Mouse (Mus musculus): Measurements from ENCODE around the gene Ufsp1. TPM values are rescaled to one million over a fixed set of nuclear protein-coding genes. Genes with fewer than 3 reads are reported as not detected.

The Ufsp1 gene
- 7.3 and 10.1 TPM in 2 replicates for polyA plus RNA-seq (2012; rRNA removed)

GRCm38 (mm10) chr5:137293839-137294743 lies at the start of gene Ufsp1:
Gene Ufsp1 (plus strand): TSS chr5:137294629.

GRCm38 (mm10) chr5:137287032-137287952 lies 7.1 kb upstream of the Ufsp1 start, which contains the start of gene Ache:
Gene Ache (plus strand): TSS chr5:137287519.

GRCm38 (mm10) chr5:137307071-137307912 lies 12.9 kb downstream of the Ufsp1 start, which contains the start of gene Srrt:
Gene Srrt (minus strand): TSS chr5:137307674.

GRCm38 (mm10) chr5:137314193-137315083 lies 20.0 kb downstream of the Ufsp1 start, which contains the start of gene Trip6:
Gene Trip6 (minus strand): TSS chr5:137314404.

GRCm38 (mm10) chr5:137333512-137334174 lies 39.2 kb downstream of the Ufsp1 start, which contains the start of gene Slc12a9:
Gene Slc12a9 (minus strand): TSS chr5:137333597.

Other genes with a start within 250 kb of the Ufsp1 start
- gene Ap1s1, start 248.5 kb upstream of the Ufsp1 start, polyA plus RNA-seq (2012; rRNA removed): 106 and 146 TPM in 2 replicates
- gene Serpine1, start 222.4 kb upstream of the Ufsp1 start, polyA plus RNA-seq (2012; rRNA removed): 0.54 and 1.7 TPM in 2 replicates
- gene Trim56, start 178.4 kb upstream of the Ufsp1 start, polyA plus RNA-seq (2012; rRNA removed): 3.0 and 3.7 TPM in 2 replicates
- 0.05 TPM in 1 of 2 replicates, not detected in the other for gene Muc3, start 145.3 kb upstream of the Ufsp1 start, polyA plus RNA-seq (2012; rRNA removed)
- 0.10 and 0.31 TPM in 2 replicates for gene Muc3a, start 82.2 kb upstream of the Ufsp1 start, polyA plus RNA-seq (2012; rRNA removed)
- gene Ache, start 7.1 kb upstream of the Ufsp1 start, polyA plus RNA-seq (2012; rRNA removed): 6.4 and 10.2 TPM in 2 replicates
- gene Srrt, start 13.0 kb downstream of the Ufsp1 start, polyA plus RNA-seq (2012; rRNA removed): 306 and 565 TPM in 2 replicates
- 54.4 and 56.7 TPM in 2 replicates for gene Trip6, start 19.8 kb downstream of the Ufsp1 start, polyA plus RNA-seq (2012; rRNA removed)
- gene Slc12a9, start 39.0 kb downstream of the Ufsp1 start, polyA plus RNA-seq (2012; rRNA removed): 16.4 and 17.4 TPM in 2 replicates
- gene Ephb4, start 55.5 kb downstream of the Ufsp1 start, polyA plus RNA-seq (2012; rRNA removed): 37.9 and 63.6 TPM in 2 replicates
- gene Zan, start 182.4 kb downstream of the Ufsp1 start, polyA plus RNA-seq (2012; rRNA removed): 0.20 and 0.22 TPM in 2 replicates
- gene Pop7, start 207.9 kb downstream of the Ufsp1 start, polyA plus RNA-seq (2012; rRNA removed): 37.8 and 38.1 TPM in 2 replicates
- gene Gigyf1, start 223.9 kb downstream of the Ufsp1 start, polyA plus RNA-seq (2012; rRNA removed): 49.3 and 96.6 TPM in 2 replicates
- 0.14 and 0.25 TPM in 2 replicates for gene Epo, start 238.6 kb downstream of the Ufsp1 start, polyA plus RNA-seq (2012; rRNA removed)
- gene Gnb2, start 238.9 kb downstream of the Ufsp1 start, polyA plus RNA-seq (2012; rRNA removed): 496 and 503 TPM in 2 replicates

All from central nervous system, embryonic 11.5 days (tissue).